Mouse (Mus musculus): ENCODE results near the gene Nxn. TPM values are rescaled to one million over a fixed set of nuclear protein-coding genes. Genes with fewer than 3 reads are reported as not detected.

Gene Nxn
- polyA plus RNA-seq, 1 experiment from 2014 or later, result 11.9 TPM

DNA sequence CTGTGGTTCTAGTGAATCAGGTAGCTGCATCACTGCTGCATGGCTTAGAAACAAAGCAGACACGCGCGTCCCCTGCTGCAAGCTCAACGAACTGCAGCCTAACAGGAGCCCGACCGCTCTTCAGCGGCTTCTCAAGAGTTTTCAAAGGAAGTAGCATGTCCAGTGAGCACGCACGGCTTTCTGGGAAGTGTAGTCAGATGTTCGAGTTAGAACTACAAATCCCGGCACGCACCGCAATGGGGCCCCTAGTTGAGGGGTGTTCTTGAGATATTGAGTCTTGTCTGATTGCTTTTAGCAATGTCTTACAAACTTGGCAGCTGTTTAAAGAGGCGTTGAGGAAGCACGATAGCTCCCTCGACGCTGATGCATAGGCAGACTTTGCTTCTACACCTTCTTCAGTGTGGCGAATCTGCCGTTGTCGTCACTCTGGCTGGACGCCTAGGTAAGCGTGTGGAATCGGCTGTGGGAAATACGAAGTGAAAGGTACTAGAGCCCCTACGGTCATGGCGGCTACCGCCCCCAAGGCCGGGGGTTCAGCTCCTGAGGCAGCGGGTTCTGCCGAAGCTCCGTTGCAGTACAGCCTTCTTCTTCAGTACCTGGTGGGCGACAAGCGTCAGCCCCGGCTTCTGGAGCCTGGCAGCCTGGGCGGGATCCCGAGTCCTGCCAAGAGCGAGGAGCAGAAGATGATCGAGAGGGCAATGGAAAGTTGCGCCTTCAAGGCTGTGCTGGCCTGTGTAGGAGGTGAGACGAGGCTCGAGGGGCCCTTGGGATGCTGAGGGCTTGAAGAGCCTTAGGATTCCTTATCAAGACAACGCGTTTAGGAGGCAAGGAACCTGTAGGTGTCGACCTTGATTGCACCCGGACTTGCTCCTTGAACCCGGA is 8.0 kb upstream of the Nxn start, which contains the start of gene Timm22:
Timm22 (plus strand) TSS at position 251 of the 882 bp plus-strand sequence.
- H3K4me3 ChIP-seq (ENCODE audit: low read depth, low read length), result peak within 1 kb of the TSS; percentile 88

DNA sequence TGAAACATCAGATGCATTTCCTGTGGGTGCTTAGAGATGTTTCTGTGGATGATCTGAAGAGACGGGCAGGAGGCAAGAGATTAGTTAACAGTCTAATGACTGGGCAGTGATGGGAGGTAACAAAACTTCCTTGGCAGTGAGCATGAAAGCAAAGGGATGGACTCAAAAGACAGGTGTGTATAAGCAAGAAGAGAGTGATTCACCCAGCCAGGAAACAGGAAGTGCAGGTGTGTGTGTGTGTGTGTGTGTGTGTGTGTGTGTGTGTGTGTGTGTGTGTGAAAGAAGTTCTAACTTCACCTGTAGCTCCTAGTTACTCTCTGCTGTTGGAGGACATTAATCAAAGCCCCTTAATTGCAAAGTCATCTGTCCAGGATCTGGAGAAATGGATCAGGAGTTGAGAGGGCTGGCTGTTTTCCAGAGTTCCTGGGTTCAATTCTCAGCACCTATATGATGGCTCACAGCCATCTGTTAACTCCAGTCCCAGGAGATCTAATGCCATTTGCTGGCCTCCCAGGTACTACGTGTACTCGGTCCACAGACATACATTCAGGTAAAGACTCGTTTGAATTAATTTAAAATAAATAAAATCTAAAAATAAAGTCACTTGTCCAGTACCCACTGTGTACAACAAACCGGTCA is 6.8 kb upstream of the Nxn start:
- Histone ChIP-seq H3K27me3 (replicated peaks; ENCODE audit: insufficient read depth, low read length) (no peaks in the 10 kb centered on the region), H3K27ac (ENCODE audit: low read length) (no peak overlapping the region), H3K9me3 (ENCODE audit: low read length) (no peaks in the 10 kb centered on the region), H3K4me2 (replicated peaks; ENCODE audit: low read depth, low read length) (no peak overlapping the region), H3K4me1 (ENCODE audit: insufficient read depth, low read depth, low read length) (no peaks in the 10 kb centered on the region), H3K9ac (replicated peaks; ENCODE audit: low read depth) (no peak overlapping the region), H3K36me3 (ENCODE audit: insufficient read depth, low read length) (no peaks in the 10 kb centered on the region), H3K4me3 (ENCODE audit: low read depth, low read length) (no peak overlapping the region)
- no peak for DNase-seq (ENCODE audit: low spot score)
- no peak for ATAC-seq
- WGBS, result 78% methylated on average over 5 of the region's 5 CpGs
- TF ChIP-seq EP300 (IDR thresholded peaks at IDR 0.05) (no peak), CTCF (IDR thresholded peaks at IDR 0.05) (no peak)

More for the DNA sequence above, 8.0 kb upstream of the Nxn start, which contains the start of gene Timm22:
- TF ChIP-seq CTCF (IDR thresholded peaks at IDR 0.05) (peak; percentile 99), EP300 (IDR thresholded peaks at IDR 0.05) (peak; percentile 54; the same call in 1 of the 2 replicates)
- peak within 1 kb of the TSS; percentile 92 for H3K4me2 ChIP-seq (replicated peaks; ENCODE audit: low read depth, low read length)
- ATAC-seq (peak; percentile 97), DNase-seq (ENCODE audit: low spot score) (peak; percentile 98)
- H3K27me3 ChIP-seq (replicated peaks; ENCODE audit: insufficient read depth, low read length), result no peaks in the 10 kb centered on the region
- H3K27ac ChIP-seq (ENCODE audit: low read length), result peak within 1 kb of the TSS; percentile 64
- WGBS, result under 1% methylated on average over 46 of the region's 46 CpGs
- H3K9ac ChIP-seq (replicated peaks; ENCODE audit: low read depth), result peak within 1 kb of the TSS; percentile 94
- no peaks in the 10 kb centered on the region for H3K36me3 ChIP-seq (ENCODE audit: insufficient read depth, low read length)
- H3K9me3 ChIP-seq (ENCODE audit: low read length), result no peaks in the 10 kb centered on the region
- no peaks in the 10 kb centered on the region for H3K4me1 ChIP-seq (ENCODE audit: insufficient read depth, low read depth, low read length)

DNA sequence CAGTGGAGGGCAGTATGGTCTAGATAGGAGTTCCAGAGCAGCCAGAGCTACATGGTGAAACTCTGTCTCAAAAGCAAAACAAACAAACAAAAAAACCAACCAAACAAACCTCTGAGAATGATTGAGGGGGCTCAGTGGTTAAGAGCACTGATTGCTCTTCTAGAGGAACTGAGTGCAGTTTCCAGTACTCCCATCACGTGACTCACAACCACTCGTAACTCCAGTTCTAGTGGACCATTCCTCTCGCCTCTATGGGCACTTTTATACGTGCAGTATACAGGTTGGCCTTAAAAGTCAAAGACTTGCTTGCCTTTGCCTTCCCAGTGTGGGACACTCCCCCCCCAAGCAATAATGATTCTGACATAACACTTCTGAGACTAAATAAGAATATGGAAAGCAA is 6.2 kb upstream of the Nxn start:
- Histone ChIP-seq H3K4me3 (ENCODE audit: low read depth, low read length) (no peak overlapping the region), H3K9me3 (ENCODE audit: low read length) (no peaks in the 10 kb centered on the region), H3K4me1 (ENCODE audit: insufficient read depth, low read depth, low read length) (no peaks in the 10 kb centered on the region), H3K27ac (ENCODE audit: low read length) (no peak overlapping the region), H3K9ac (replicated peaks; ENCODE audit: low read depth) (no peak overlapping the region), H3K4me2 (replicated peaks; ENCODE audit: low read depth, low read length) (no peak overlapping the region), H3K27me3 (replicated peaks; ENCODE audit: insufficient read depth, low read length) (no peaks in the 10 kb centered on the region), H3K36me3 (ENCODE audit: insufficient read depth, low read length) (no peaks in the 10 kb centered on the region)
- 46% methylated on average over 4 of the region's 4 CpGs for WGBS
- ATAC-seq (no peak), DNase-seq (ENCODE audit: low spot score) (no peak)
- TF ChIP-seq CTCF (IDR thresholded peaks at IDR 0.05) (no peak), EP300 (IDR thresholded peaks at IDR 0.05) (no peak)

DNA sequence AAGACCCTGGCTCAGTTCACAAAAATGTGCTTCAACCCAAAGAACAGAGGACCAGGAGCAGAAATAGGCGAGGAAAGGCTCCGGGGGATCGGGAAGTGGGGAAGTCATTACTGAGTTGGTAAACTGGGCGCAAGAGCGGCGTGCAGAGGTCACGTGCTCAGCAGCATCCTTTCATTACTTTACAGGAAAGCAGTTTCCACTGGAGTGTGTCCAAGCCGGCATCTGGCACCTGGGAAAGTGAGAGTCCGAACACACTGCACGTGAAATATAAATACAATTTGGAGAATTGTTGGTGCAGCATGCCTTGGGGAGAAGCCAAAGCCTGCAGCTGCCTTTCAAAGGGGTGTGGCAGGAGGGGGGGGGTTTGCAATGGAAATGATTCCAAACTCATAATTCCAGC is 2.5 kb upstream of the Nxn start:
- no peak for TF ChIP-seq EP300 (IDR thresholded peaks at IDR 0.05)
- TF ChIP-seq CTCF (IDR thresholded peaks at IDR 0.05), result no peak
- Histone ChIP-seq H3K27me3 (replicated peaks; ENCODE audit: insufficient read depth, low read length) (no peaks in the 10 kb centered on the region), H3K9me3 (ENCODE audit: low read length) (no peaks in the 10 kb centered on the region), H3K4me3 (ENCODE audit: low read depth, low read length) (no peak overlapping the region), H3K9ac (replicated peaks; ENCODE audit: low read depth) (no peak overlapping the region), H3K36me3 (ENCODE audit: insufficient read depth, low read length) (no peaks in the 10 kb centered on the region), H3K4me2 (replicated peaks; ENCODE audit: low read depth, low read length) (no peak overlapping the region), H3K27ac (ENCODE audit: low read length) (no peak overlapping the region), H3K4me1 (ENCODE audit: insufficient read depth, low read depth, low read length) (no peaks in the 10 kb centered on the region)
- DNase-seq (ENCODE audit: low spot score) (no peak), ATAC-seq (no peak)
- WGBS, result 63% methylated on average over 10 of the region's 10 CpGs

DNA sequence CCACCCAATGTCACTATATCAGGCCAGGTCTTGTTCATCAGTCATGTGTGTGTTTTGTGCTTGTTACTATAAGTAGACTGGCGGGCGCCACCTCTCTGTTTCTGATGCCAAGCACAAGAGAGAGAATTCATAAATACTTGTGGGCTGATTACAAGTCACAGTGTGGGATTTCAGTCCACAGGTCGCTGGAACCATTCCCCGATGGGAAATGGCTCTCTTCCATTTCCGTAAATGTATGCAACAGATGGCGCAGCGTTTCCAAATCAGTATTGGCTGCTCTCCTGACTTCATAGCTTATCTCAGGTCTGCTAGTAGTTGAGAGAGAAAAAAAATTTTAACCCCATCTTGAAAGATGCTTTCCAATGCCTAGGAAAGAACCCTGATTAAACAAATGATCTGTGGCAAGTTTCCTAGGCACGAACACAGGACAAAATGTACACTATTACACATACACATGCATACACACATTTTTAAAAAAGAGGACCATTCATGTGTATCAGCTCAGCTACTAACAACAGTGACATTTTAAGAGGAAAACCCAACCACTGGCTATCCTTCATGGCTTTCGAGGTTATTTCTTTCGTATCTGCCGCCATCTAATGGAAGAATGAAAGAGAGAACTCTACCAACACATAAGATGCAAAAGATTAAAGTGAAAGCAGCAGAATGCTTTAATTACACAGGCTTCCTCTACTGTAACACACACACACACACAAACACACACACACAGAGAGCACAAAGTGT is 819 bp upstream of the Nxn start:
- TF ChIP-seq CTCF (IDR thresholded peaks at IDR 0.05) (peak; percentile 73), EP300 (IDR thresholded peaks at IDR 0.05) (peak; percentile 27; the same call in 1 of the 2 replicates)
- no peaks in the 10 kb centered on the region for H3K27me3 ChIP-seq (replicated peaks; ENCODE audit: insufficient read depth, low read length)
- H3K36me3 ChIP-seq (ENCODE audit: insufficient read depth, low read length), result no peaks in the 10 kb centered on the region
- no peaks in the 10 kb centered on the region for H3K4me1 ChIP-seq (ENCODE audit: insufficient read depth, low read depth, low read length)
- no peak overlapping the region for H3K9ac ChIP-seq (replicated peaks; ENCODE audit: low read depth)
- no peak overlapping the region for H3K27ac ChIP-seq (ENCODE audit: low read length)
- DNase-seq (ENCODE audit: low spot score) (peak; percentile 89), ATAC-seq (peak; percentile 32)
- WGBS, result 4% methylated on average over 11 of the region's 11 CpGs
- no peaks in the 10 kb centered on the region for H3K9me3 ChIP-seq (ENCODE audit: low read length)
- peak overlapping the region; percentile 96 for H3K4me2 ChIP-seq (replicated peaks; ENCODE audit: low read depth, low read length)
- peak overlapping the region; percentile 78; the same call in 1 of the 2 replicates for H3K4me3 ChIP-seq (ENCODE audit: low read depth, low read length)

All from lung, postnatal 0 days (tissue).